Mouse (Mus musculus) G1E (cell line): Measurements from ENCODE around the gene Emilin1.
"Not testable (repeated sequence)": the region's sequence is repeated elsewhere in the genome, so short reads cannot be mapped to it uniquely, and the experiment has no call there.

ENCODE experiments used
- GATA1 ChIP-seq: IDR thresholded peaks from 2 replicates; pipeline ENCODE4 v1.6.1; 2012; ENCODE audit warnings: borderline replicate concordance, low read length, inconsistent platforms, mixed read lengths
- TAL1 ChIP-seq: conservative IDR thresholded peaks from 2 replicates; pipeline ENCODE4 v1.6.1; 2012; ENCODE audit warnings: low read depth, low read length, inconsistent platforms, mixed read lengths

DNA sequence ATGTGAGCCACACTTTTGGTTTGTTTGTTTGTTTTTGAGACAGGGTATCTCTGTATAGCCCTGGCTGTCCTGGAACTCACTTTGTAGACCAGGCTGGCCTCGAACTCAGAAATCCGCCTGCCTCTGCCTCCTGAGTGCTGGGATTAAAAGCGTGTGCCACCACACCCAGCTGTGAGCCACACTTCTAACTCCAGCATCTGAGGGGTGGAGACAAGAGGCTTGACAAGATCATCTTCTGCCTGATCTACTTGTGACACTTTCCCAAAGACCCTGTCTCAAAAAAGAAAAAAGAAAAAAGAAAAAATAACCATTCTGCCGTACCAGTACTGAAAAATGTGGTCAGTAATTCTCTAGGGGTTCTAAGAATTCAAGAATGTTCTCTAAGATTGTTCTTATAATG is 31.4 kb upstream of the Emilin1 start:
- not testable (repeated sequence) for TF ChIP-seq GATA1, TAL1
